Mouse (Mus musculus): ENCODE measurements around the gene Gnpat.

DNA sequence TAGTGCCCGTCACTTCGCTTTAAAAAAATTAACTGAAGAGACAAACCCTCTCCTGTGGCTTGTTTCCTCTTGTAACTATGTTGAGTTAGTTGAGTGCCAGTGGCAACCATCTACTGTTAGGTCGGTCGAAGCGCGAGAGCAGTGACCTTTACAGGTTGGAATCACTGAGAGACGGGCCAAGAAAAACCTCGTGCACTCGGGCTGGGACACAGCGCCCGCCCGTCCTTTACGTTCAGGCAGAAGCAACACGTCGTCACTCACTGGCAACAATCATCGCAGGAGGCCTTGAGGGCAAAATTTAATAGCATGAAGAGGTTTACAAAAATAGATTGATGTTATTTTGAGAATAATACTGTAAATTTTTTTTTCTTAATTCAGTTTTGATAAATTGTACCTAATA is 47.1 kb downstream of the Gnpat start:
- TF ChIP-seq CTCF (conservative IDR thresholded peaks at IDR 0.05 in 1 of 2, IDR thresholded peaks at IDR 0.05 in 1 of 2; ENCODE audit: low read depth in 2 of 2, low read length in 2 of 2) (no peak), POLR2A (IDR thresholded peaks at IDR 0.05; ENCODE audit: low read depth, low read length) (no peak), USF1 (IDR thresholded peaks at IDR 0.05; ENCODE audit: low read depth, low read length) (no peak), CHD2 (IDR thresholded peaks at IDR 0.05; ENCODE audit: low read length) (no peak), ZNF384 (IDR thresholded peaks at IDR 0.05; ENCODE audit: low read depth, low read length) (no peak), HCFC1 (IDR thresholded peaks at IDR 0.05; ENCODE audit: low read depth, low read length) (no peak), GABPA (IDR thresholded peaks at IDR 0.05; ENCODE audit: insufficient replicate concordance, low read depth, low read length) (no peak), ZKSCAN1 (IDR thresholded peaks at IDR 0.05; ENCODE audit: borderline replicate concordance, low read depth, low read length) (no peak), JUND (conservative IDR thresholded peaks at IDR 0.05; ENCODE audit: low read depth, low read length) (no peak), ZMIZ1 (IDR thresholded peaks at IDR 0.05; ENCODE audit: low read depth, low read length) (no peak), TCF12 (IDR thresholded peaks at IDR 0.05; ENCODE audit: low read depth, low read length) (no peak), RCOR1 (conservative IDR thresholded peaks at IDR 0.05; ENCODE audit: low read depth, low read length) (no peak), MXI1 (IDR thresholded peaks at IDR 0.05; ENCODE audit: low read depth, low read length) (no peak)

All from CH12.LX (cell line).